Mouse (Mus musculus): ENCODE measurements at regions not wholly inside any gene's neighbourhood (a gene's known extent, or its start where the extent isn't known, plus 50 kb on each side); places are given as distances from the start of the nearest gene placed in this dataset.
A peak's percentile ranks its signal among the peaks of the same experiment; 100 is the strongest.

GRCm38 (mm10) chr4:10141238-10141934 lies 732.9 kb upstream of the 2610301B20Rik start:
- no peak for DNase-seq (ENCODE audit: low spot score)

DNA sequence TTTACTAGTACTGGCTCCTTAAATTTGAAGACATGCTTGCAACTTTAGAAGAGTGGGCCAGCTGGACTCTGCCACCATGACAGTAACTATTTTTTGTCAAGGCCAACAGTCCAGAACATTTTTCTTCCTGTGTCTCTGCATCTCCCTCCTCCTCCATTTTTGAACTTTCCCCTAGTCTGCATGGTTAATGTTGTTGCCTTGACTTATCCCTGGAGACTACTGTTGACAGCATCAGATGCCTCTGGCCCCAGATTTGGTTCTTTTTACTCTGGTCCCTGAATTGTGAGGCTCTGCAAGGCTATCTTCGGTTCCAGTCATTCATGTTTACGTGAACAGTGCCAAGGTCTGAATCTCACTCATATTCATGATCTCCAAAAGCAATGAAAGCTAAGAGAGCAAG lies 724.4 kb upstream of the 2610301B20Rik start:
- DNase-seq (ENCODE audit: low spot score), result no peak

- DNase-seq (ENCODE audit: low spot score), result no peak
Observed at GRCm38 (mm10) chr4:10150501-10150900, 723.8 kb upstream of the 2610301B20Rik start.

- no peak for DNase-seq (ENCODE audit: low spot score)
Observed at GRCm38 (mm10) chr4:10155705-10156390, 718.5 kb upstream of the 2610301B20Rik start.

GRCm38 (mm10) chr4:10189896-10190295 lies 684.4 kb upstream of the 2610301B20Rik start:
- no peak for DNase-seq (ENCODE audit: low spot score)

- DNase-seq (ENCODE audit: low spot score), result no peak
Observed at GRCm38 (mm10) chr4:10197245-10197943, 676.9 kb upstream of the 2610301B20Rik start.

- no peak for DNase-seq (ENCODE audit: low spot score)
Observed at GRCm38 (mm10) chr4:10201835-10202234, 672.5 kb upstream of the 2610301B20Rik start.

DNA sequence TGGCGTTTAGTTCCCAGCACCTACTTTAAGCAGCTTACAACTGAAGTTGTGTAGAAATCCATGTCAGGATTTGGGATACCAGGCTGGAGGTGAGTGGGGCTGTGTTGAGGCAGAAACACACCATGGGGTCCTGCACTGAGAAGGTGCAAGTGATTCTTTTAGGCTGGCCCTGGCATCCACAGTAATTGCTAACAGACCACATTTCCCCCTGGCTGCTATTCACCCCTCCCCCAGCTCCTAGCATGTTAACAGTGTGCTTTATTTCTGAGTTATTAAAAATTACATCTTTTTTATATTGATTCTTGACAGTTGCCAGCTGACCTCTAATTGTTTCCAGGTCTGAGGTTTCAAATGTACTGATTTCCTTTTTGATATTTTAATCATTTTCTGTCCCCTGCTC lies 670.1 kb upstream of the 2610301B20Rik start:
- DNase-seq (ENCODE audit: low spot score), result no peak

GRCm38 (mm10) chr4:10209324-10209923 lies 664.9 kb upstream of the 2610301B20Rik start:
- no peak for DNase-seq (ENCODE audit: low spot score)

GRCm38 (mm10) chr4:10211303-10211702 lies 663.0 kb upstream of the 2610301B20Rik start:
- no peak for DNase-seq (ENCODE audit: low spot score)

DNA sequence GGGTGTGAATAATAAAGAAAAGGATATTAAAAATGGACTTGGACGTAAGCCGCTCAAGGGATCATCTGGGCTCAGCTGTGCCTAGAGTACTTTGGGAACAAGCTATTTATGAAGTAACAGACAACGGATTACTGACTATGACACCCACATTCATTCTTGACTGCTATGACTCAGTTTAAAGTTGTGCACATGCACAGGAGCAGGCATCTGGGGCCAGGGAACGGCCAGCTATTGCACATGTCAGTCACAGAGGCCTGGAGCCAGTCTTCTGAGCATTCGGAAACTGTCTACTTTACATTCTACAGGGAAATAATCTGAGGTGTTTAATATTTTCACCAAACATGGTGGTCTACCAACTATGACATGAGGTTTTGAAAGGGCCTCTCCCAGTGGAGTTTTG lies 639.0 kb upstream of the 2610301B20Rik start:
- DNase-seq (ENCODE audit: low spot score), result no peak

DNA sequence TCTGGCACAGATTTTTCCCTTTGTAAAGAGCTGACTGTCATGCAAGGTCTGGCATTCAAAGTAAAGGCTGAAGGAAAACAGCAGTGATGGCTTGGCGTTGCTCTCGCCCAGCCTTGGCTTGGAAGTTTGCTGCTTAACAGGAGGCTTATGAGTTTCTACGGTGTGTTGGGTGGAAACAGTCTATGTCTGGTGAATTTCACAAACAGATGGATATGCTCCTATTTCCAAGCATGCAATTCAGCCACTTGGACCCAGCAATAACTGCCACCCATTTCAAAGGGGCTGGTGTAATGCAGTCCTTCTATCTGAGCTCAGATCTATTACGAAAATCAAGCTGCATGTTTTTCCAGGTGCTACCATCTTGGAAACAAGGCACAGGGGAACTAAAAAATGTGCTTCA lies 632.2 kb upstream of the 2610301B20Rik start:
- DNase-seq (ENCODE audit: low spot score), result no peak

- no peak for DNase-seq (ENCODE audit: low spot score)
Observed at GRCm38 (mm10) chr4:10242909-10243308, 631.4 kb upstream of the 2610301B20Rik start.

DNA sequence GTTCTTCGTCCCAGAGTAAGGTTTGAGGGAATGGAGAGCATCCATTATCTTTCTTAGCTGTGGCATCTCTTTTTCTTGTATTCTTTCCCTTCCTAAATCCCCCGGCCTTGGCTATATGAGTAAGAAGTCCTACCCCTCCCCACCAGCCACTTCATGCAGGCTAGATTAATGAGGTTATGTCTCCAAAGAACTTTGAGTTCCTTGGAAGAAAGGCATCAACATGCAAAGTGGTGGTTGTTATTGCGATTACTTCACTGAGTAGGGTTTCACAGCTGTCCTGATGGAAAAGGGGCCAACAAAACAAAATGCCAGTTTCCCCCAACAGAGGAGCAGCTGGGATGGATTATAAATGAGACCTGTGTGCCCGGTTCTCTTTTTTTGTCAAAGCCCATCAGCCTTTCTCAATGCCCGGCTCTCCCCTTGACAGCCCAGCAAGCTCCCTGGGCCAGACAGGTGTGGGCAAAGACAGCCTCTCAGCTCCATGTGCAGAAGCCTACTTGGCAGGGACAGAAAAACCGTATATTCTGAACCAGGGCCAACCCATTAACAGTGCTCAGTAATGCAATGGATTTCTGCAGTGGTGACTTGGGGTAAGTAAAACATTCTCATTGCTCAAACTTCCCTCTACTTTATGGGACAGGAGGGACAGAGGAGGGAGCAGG lies 620.1 kb upstream of the 2610301B20Rik start:
- no peak for DNase-seq (ENCODE audit: low spot score)

GRCm38 (mm10) chr4:10257537-10257936 lies 616.8 kb upstream of the 2610301B20Rik start:
- no peak for DNase-seq (ENCODE audit: low spot score)

DNA sequence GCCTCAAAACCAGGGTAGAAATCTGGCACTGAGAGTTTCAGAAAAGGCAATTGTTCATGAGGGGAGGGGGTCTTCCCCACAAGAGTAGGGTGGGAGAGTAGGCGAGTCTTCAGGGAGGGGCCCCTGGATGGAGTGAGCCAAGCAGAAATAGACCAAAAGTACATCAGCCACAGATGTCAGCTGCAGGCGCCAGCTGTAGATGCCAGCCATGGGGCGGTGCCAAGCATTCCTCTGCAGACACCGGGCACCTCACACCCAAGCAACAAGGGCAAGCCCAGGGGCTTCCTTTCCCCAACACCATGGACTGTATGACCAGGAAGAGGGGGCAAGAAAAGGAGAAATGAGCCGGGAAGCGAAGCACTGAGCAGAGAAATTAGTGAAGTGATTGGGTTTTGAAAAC lies 613.9 kb upstream of the 2610301B20Rik start:
- no peak for DNase-seq (ENCODE audit: low spot score)

- no peak for DNase-seq (ENCODE audit: low spot score)
Observed at GRCm38 (mm10) chr4:10265942-10266341, 608.4 kb upstream of the 2610301B20Rik start.

DNA sequence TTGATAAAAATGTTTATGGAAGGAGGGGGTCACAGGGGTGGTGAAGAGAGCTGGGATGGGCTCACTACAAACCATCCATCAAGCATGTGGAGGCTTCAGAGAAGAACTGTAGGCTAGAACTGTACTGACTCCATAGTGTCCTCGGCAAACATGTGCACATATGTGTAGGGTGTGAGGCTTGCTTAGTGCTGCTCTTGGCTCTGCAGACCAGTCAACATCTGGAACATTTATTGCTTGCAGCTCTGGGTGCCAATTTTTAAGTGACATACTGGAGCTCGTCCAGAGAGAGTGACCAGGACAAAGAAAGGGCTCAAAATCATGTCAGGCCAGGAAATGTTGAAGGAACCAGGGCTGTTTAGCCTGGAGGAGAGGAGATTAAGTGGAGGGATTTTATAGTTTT lies 588.7 kb upstream of the 2610301B20Rik start:
- no peak for DNase-seq (ENCODE audit: low spot score)

DNA sequence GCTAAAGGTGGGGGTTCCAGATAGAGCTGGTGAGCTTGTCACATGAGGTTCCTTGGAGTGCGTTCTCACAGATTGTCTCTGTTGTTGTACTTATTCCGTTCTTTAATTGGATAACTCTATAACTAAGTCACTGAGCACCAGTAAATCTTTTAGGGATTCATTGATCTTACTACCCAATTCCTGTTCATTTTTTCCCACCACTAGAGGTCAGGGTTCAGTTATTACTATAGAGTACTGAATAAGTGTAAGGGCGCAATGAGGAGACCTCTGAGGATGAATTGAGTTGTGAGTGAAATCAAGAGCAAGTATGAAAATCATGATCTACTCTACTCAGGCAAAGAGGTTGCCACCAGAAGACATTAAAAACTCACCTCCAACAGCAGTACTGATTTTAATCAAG lies 584.0 kb upstream of the 2610301B20Rik start:
- DNase-seq (ENCODE audit: low spot score), result peak; percentile 4

DNA sequence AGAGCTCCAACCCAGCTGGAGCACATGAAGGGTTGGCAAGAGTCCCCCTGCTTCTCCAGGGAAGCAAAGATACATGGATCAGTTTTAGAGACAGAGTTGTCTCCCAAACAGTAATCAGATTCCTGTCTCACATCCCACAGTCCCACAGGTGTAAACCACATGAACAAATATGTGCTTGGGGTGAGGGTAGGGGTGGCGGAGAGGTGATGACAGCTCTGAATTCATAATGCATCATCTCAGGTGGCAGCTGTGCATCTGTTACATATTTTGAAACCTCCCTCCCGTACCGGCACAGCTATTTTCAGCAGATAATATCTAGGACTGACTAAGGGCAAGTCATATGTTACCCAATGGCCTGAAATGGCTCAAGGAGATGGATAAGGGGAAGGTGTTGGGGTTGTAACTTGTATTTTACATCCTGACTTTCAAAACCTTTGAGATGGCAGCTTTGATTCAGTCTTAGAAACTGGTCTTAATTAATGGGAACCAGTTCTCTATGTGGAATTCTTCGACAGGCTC lies 579.2 kb upstream of the 2610301B20Rik start:
- DNase-seq (ENCODE audit: low spot score), result no peak

GRCm38 (mm10) chr4:10296220-10296619 lies 578.1 kb upstream of the 2610301B20Rik start:
- DNase-seq (ENCODE audit: low spot score), result no peak

DNA sequence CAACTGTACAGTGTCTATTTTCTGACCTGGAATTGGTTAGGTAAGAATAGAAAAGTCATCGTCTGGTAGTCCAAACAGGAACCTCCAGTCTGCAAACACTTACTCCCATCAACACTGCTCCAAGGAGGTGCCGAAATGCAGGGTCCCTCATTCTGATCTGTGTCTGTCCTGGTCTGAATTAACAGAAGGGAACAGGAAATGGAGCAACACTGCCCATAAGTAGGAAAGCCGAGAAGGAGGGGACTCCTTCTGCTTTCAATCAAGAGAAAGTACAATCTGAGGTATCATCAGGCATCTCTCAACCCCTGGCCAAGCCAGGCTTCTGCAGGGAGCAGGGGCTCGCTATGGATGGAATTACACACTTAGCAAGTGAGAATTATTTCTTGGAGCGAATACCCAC lies 562.4 kb upstream of the 2610301B20Rik start:
- DNase-seq (ENCODE audit: low spot score), result no peak

All from layer of hippocampus, adult 9-10 months (tissue).